Mouse (Mus musculus) liver, embryonic 14.5 days (tissue): ENCODE data around the gene Zap70. TPM values are rescaled to one million over a fixed set of nuclear protein-coding genes. Genes with fewer than 3 reads are reported as not detected.

ENCODE experiments used
- ATAC-seq: fragments of 200-750 bp; cut with Nextera tagmentation; 2 replicates; pipeline ENCODE4 v1.8.0; 2017; ENCODE audit warnings: moderate number of reproducible peaks, mild to moderate bottlenecking, moderate library complexity; ENCODE audit not compliant: insufficient read depth
- DNase-seq, 3 experiments: peaks; one replicate each; pipeline ENCODE4 v3.0.0-alpha.2; 2012 to 2013; ENCODE audit warnings: low read depth in 3 of 3, low spot score in 3 of 3
- H3K27ac ChIP-seq: fragments of 300-500 bp; sonication (generic); 2 replicates; pipeline ENCODE4 v1.5.1; 2014; ENCODE audit warnings: moderate library complexity, mild to moderate bottlenecking, control low read depth, inconsistent platforms
- H3K27me3 ChIP-seq: fragments of 300-500 bp; sonication (generic); 2 replicates; pipeline ENCODE4 v1.6.1; 2014; ENCODE audit warnings: mild to moderate bottlenecking, low read length, moderate library complexity; ENCODE audit not compliant: control insufficient read depth, insufficient read depth
- H3K36me3 ChIP-seq: fragments of 300-500 bp; sonication (generic); replicated peaks from 2 replicates; pipeline ENCODE4 v1.6.1; 2014; ENCODE audit warnings: low read depth; ENCODE audit not compliant: control insufficient read depth, insufficient read depth
- H3K4me1 ChIP-seq, 2 experiments: fragments of 200-500 bp in 1 of 2; fragments of 300-500 bp in 1 of 2; sonication (generic) in 1 of 2; replicated peaks; 2 replicates each; pipeline ENCODE4 v1.6.1; 2012 to 2014; ENCODE audit warnings: antibody characterized with exemption in 1 of 2, inconsistent platforms in 1 of 2, low read length in 1 of 2; ENCODE audit not compliant: control insufficient read depth in 2 of 2, insufficient read depth in 2 of 2
- H3K4me2 ChIP-seq: fragments of 300-500 bp; sonication (generic); 2 replicates; pipeline ENCODE4 v1.6.1; 2014; ENCODE audit warnings: low read depth, mild to moderate bottlenecking, control low read depth, moderate library complexity
- H3K4me3 ChIP-seq, 2 experiments: fragments of 200-500 bp in 1 of 2; fragments of 300-500 bp in 1 of 2; sonication (generic) in 1 of 2; 2 replicates each; pipeline ENCODE4 v1.5.1; 2012 to 2014; ENCODE audit warnings: low read depth in 2 of 2, low read length in 2 of 2, mild to moderate bottlenecking in 2 of 2, control low read depth in 1 of 2, inconsistent platforms in 1 of 2, moderate library complexity in 1 of 2; ENCODE audit not compliant: insufficient read depth in 1 of 2
- H3K9ac ChIP-seq: fragments of 300-500 bp; sonication (generic); replicated peaks from 2 replicates; pipeline ENCODE4 v1.6.1; 2014; ENCODE audit warnings: mild to moderate bottlenecking, control low read depth, moderate library complexity
- H3K9me3 ChIP-seq: fragments of 300-500 bp; sonication (generic); 2 replicates; pipeline ENCODE4 v1.6.1; 2016; ENCODE audit warnings: low read length, mixed read lengths; ENCODE audit not compliant: control insufficient read depth
- CTCF ChIP-seq: IDR thresholded peaks from 2 replicates; pipeline ENCODE4 v1.5.1; 2016; ENCODE audit warnings: antibody characterized with exemption, low read depth, control low read depth
- EP300 ChIP-seq: IDR thresholded peaks from 2 replicates; pipeline ENCODE4 v1.6.1; 2016; ENCODE audit warnings: antibody characterized with exemption, low read depth
- WGBS: fragments of 180-500 bp; shearing (Covaris S2); extraction: QIAGEN DNeasy Blood & Tissue Kit; methylation state at CpG from one replicate; pipeline ENCODE4 v1.1.7; 2014; ENCODE audit not compliant: insufficient replicate concordance; 5-methylcytosine and 5-hydroxymethylcytosine counted together
- polyA plus RNA-seq, 2 experiments: library from polyadenylated mRNA; depleted of rRNA in 1 of 2; stranded (reverse) in 1 of 2; unstranded in 1 of 2; fragments of >200 nt; fragmentation: Nextera tagmentation in 1 of 2; extraction: Ambion mirVana in 1 of 2; gene quantifications; 2 replicates each; pipeline versions ENCODE4 v1.2.1 to v1.2.3; 2012 to 2014

Gene Zap70
- polyA plus RNA-seq (2012; rRNA removed) (0.04 and 0.06 TPM in 2 replicates), polyA plus RNA-seq (2014; fragmentation: Nextera tagmentation; extraction: Ambion mirVana) (not detected in 2 replicates)

DNA sequence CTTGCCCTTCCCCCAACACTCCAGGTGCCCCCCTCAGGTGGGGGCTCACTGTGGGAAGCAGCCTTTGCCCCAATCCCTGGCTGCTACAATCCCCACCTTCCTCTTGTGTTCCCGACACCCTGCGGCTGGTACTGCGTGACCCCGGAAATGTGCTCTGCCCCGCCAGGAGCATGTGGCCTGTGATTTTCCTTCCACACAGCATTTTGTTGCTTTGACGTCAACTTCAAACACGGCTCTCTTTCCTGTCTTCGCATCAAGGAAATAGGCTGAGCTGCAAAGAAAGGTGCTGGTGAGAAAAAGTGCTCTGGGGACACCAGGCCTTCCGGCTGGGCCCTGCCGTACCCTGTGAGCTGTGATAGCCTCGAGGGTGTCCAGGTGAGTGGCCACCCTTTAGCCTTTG is at the start of gene Zap70:
Gene Zap70 (plus strand): TSS at position 231 of the 400 bp plus-strand sequence.
- Histone ChIP-seq H3K9ac (no peak within 1 kb of the TSS), H3K27ac (no peak within 1 kb of the TSS), H3K36me3 (no peaks in the 10 kb centered on the region), H3K27me3 (no peaks in the 10 kb centered on the region), H3K4me1 (no peaks in the 10 kb centered on the region), H3K4me3 (no peak within 1 kb of the TSS), H3K9me3 (no peaks in the 10 kb centered on the region), H3K4me2 (no peak within 1 kb of the TSS)
- 73% methylated on average over 11 of the region's 11 CpGs for WGBS
- ATAC-seq (no peak), DNase-seq (no peak)
- no peak for TF ChIP-seq EP300
- no peak for TF ChIP-seq CTCF

- Histone ChIP-seq H3K27ac (no peak within 1 kb of the TSS), H3K4me1 (peaks cover 0 to 3% of the 10 kb centered on the region in 2 experiments; a peak in 2 of 4 replicates), H3K9me3 (no peaks in the 10 kb centered on the region), H3K9ac (no peak within 1 kb of the TSS), H3K36me3 (no peaks in the 10 kb centered on the region), H3K4me2 (no peak within 1 kb of the TSS), H3K27me3 (no peaks in the 10 kb centered on the region), H3K4me3 (no peak within 1 kb of the TSS)
- ATAC-seq = no peak
- TF ChIP-seq EP300 (no peak), CTCF (no peak)
- no peak for DNase-seq
- WGBS = 62% methylated on average over 5 of the region's 5 CpGs
Observed at GRCm38 (mm10) chr1:36714311-36714710, 47.3 kb upstream of the Zap70 start, which contains the start of gene Actr1b. Gene Actr1b, minus strand, starts transcription at chr1:36714422.

DNA sequence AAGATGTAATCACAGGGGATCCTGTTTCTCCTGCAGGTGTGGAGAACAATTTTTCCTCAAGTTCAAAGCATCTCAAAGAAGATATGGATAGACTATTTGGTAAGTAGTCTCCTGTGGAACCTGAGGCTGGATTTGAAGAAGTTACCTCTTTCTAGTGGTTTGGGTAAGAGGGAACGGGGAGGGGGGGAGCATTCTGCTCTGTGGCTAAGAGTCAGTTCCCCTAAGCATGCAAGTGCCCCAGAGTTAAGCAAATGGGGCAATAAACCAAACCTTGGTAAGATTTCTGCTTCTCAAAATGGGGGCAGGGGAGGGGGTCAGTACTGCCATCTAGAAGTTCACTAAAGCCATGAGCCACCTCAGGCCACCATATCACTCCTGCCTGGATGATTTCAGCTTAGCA is 42.8 kb upstream of the Zap70 start:
- no peak for TF ChIP-seq EP300
- no peak for TF ChIP-seq CTCF
- H3K27ac ChIP-seq = no peak overlapping the region
- WGBS = 50% methylated on average over 1 of the region's 1 CpGs
- H3K9me3 ChIP-seq = no peaks in the 10 kb centered on the region
- H3K4me3 ChIP-seq = no peak overlapping the region
- no peak for ATAC-seq
- no peak for DNase-seq
- H3K36me3 ChIP-seq = no peaks in the 10 kb centered on the region
- H3K4me2 ChIP-seq = no peak overlapping the region
- no peaks in the 10 kb centered on the region for H3K27me3 ChIP-seq
- no peaks in the 10 kb centered on the region for H3K4me1 ChIP-seq
- no peak overlapping the region for H3K9ac ChIP-seq

- H3K4me3 ChIP-seq = no peak overlapping the region
- H3K36me3 ChIP-seq = no peaks in the 10 kb centered on the region
- no peaks in the 10 kb centered on the region for H3K27me3 ChIP-seq
- 62% methylated on average over 16 of the region's 16 CpGs for WGBS
- no peaks in the 10 kb centered on the region for H3K9me3 ChIP-seq
- no peaks in the 10 kb centered on the region for H3K4me1 ChIP-seq
- no peak for TF ChIP-seq EP300
- TF ChIP-seq CTCF = no peak
- DNase-seq = no peak
- H3K4me2 ChIP-seq = no peak overlapping the region
- no peak overlapping the region for H3K27ac ChIP-seq
- no peak overlapping the region for H3K9ac ChIP-seq
- ATAC-seq = no peak
Observed at GRCm38 (mm10) chr1:36723146-36724056, 38.2 kb upstream of the Zap70 start.

- no peak overlapping the region for H3K4me3 ChIP-seq
- no peak overlapping the region for H3K9ac ChIP-seq
- H3K36me3 ChIP-seq = no peaks in the 10 kb centered on the region
- no peak for TF ChIP-seq EP300
- no peak for TF ChIP-seq CTCF
- WGBS = 72% methylated on average over 4 of the region's 4 CpGs
- H3K27ac ChIP-seq = no peak overlapping the region
- no peaks in the 10 kb centered on the region for H3K9me3 ChIP-seq
- no peak for ATAC-seq
- H3K4me1 ChIP-seq = no peaks in the 10 kb centered on the region
- H3K27me3 ChIP-seq = no peaks in the 10 kb centered on the region
- DNase-seq = no peak
- no peak overlapping the region for H3K4me2 ChIP-seq
Observed at GRCm38 (mm10) chr1:36724057-36724431, 37.6 kb upstream of the Zap70 start.
